Mouse (Mus musculus): ENCODE results near the gene Cyb5b. TPM values are rescaled to one million over a fixed set of nuclear protein-coding genes. Genes with fewer than 3 reads are reported as not detected.

Cyb5b gene
- polyA plus RNA-seq, 1 experiment: 99.0 TPM

DNA sequence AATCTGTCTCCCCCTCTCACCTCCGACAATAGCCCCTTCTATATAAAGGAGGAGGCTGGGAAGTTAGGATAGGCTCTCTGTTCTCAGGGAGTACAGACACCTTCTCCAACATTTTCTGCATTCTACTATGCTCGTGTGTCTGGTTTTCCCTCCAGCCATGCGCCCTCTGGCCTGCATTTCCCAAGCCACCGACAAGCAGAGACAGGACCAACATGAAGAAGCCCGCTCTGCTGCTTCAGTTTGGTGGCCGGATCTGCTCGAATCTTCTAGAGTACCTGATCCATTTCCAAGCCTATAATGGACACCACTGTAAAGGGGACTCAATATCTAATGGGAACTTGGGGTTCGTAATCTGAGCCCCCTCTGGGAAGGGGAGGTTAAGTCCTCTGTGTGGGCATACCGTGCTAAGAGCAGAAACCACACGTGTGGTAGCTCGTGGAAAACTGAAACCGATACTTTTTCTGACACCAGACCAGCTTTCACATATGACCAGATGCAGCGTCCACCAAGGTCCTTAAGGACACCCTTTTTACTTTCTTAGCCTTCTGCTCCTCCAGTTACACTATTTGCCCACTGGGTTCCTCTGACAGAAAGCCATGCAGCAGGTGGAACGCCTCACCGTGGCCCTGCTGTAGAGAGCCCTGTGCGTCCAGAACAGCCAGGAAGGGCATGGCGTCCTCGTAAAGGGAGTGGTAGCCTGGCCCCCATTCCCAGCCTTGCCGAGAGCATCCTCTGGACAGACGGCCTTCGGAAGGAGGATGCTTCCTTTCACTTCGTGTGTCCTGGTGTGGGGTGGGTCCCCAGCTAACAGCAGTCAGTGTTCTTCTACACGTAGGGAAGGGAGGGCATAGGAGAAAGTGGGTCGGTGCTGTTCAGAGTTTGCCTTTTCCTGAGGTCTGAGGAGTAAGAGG lies 17.6 kb upstream of the Cyb5b start:
- no peak for TF ChIP-seq POLR2A (IDR thresholded peaks at IDR 0.05; ENCODE audit: borderline replicate concordance, extremely low read depth, insufficient read depth, insufficient read length, poor library complexity, severe bottlenecking)
- TF ChIP-seq CTCF (IDR thresholded peaks at IDR 0.05; ENCODE audit: borderline replicate concordance, extremely low read depth, insufficient read depth, insufficient read length): no peak
- DNase-seq (ENCODE audit: low read depth): no peak

DNA sequence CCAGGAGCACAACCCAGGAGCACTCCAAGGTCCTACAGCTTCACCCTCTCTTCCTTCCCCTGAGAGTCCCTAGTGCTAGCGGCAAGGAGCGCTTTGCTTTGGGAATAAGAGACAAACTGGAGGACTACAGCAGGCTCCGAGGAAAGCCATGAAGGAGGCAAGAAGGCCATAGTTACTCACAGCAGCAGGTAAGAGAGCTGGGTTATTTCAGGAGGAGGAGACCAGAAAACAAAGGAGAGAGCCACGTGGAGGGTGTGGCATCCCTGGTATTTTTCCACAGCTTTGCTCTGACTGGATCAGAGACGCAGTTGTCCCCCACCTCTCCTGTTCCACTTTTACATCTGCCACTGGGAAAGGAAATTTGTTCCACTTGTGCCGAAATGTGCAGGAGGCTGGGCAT lies 16.6 kb upstream of the Cyb5b start:
- TF ChIP-seq POLR2A (IDR thresholded peaks at IDR 0.05; ENCODE audit: borderline replicate concordance, extremely low read depth, insufficient read depth, insufficient read length, poor library complexity, severe bottlenecking) (no peak), CTCF (IDR thresholded peaks at IDR 0.05; ENCODE audit: borderline replicate concordance, extremely low read depth, insufficient read depth, insufficient read length) (no peak)
- DNase-seq (ENCODE audit: low read depth): no peak

DNA sequence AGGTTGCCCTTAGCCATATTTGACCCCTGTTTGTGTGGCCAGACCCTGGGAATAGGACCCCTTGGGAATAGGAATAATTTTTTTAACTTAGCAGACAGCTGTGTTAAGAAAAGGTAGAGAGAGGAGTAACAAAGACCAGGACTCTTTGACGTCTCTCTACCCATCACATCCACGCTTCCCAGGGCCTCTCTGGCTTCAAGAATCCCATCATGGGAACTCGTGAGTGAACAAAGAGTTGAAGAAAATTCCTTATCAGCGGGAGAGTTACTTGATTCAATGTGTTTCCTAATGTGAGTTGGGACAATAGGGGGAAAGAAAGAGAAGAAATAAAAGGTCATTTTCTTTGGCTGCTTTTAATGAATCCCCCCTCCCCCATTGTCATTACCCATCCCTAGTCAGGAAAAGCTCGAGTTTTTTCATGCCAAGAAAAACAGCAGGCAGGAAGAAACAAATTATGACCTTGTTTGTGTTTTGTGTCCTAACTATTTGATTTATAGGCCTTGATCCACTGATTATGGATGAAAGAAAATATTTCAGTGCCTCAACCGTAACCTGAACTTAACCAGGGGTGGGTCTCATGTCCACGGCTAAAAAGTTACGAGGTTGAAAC lies 14.3 kb upstream of the Cyb5b start:
- no peak for DNase-seq (ENCODE audit: low read depth)
- TF ChIP-seq POLR2A (IDR thresholded peaks at IDR 0.05; ENCODE audit: borderline replicate concordance, extremely low read depth, insufficient read depth, insufficient read length, poor library complexity, severe bottlenecking): no peak
- TF ChIP-seq CTCF (IDR thresholded peaks at IDR 0.05; ENCODE audit: borderline replicate concordance, extremely low read depth, insufficient read depth, insufficient read length): no peak

DNA sequence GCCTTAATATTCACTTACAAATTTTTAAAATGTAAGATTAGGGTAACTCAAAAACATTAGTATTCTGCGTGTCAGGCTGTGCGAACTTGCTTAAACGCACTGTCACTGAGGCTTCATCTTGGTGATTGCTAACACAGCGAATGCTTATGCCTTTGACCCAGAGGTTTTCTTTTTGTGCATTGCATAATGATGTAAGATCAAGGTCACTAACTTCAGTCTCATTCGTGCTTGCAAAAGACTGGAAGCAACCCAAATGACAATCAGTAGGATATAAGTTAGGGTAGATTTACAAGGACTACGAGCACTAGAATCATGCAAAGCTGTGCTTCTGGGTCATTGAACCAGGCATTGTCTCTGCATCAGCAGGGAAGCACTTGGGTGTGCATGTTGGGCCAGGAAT lies 12.8 kb upstream of the Cyb5b start:
- no peak for DNase-seq (ENCODE audit: low read depth)
- TF ChIP-seq CTCF (IDR thresholded peaks at IDR 0.05; ENCODE audit: borderline replicate concordance, extremely low read depth, insufficient read depth, insufficient read length) (no peak), POLR2A (IDR thresholded peaks at IDR 0.05; ENCODE audit: borderline replicate concordance, extremely low read depth, insufficient read depth, insufficient read length, poor library complexity, severe bottlenecking) (no peak)

DNA sequence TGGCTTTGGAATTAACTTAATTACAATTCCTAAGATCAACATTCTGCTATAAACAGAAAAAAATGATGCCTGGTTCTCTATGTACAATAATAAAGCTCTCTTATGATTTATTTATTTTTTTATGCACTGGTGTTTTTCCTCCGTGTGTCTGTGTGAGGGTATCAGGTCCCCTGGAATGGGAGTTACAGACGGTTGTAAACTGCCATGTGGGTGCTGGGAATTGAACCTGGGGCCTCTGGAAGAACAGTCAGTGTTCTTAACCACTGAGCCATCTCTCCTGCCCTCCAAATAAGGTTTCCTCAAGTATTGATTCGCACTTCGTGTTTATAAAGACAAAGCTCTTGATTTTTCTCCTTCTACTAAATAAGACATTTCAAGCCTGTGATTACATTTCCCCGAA lies 12.1 kb upstream of the Cyb5b start:
- no peak for TF ChIP-seq POLR2A (IDR thresholded peaks at IDR 0.05; ENCODE audit: borderline replicate concordance, extremely low read depth, insufficient read depth, insufficient read length, poor library complexity, severe bottlenecking)
- no peak for TF ChIP-seq CTCF (IDR thresholded peaks at IDR 0.05; ENCODE audit: borderline replicate concordance, extremely low read depth, insufficient read depth, insufficient read length)
- DNase-seq (ENCODE audit: low read depth): no peak

DNA sequence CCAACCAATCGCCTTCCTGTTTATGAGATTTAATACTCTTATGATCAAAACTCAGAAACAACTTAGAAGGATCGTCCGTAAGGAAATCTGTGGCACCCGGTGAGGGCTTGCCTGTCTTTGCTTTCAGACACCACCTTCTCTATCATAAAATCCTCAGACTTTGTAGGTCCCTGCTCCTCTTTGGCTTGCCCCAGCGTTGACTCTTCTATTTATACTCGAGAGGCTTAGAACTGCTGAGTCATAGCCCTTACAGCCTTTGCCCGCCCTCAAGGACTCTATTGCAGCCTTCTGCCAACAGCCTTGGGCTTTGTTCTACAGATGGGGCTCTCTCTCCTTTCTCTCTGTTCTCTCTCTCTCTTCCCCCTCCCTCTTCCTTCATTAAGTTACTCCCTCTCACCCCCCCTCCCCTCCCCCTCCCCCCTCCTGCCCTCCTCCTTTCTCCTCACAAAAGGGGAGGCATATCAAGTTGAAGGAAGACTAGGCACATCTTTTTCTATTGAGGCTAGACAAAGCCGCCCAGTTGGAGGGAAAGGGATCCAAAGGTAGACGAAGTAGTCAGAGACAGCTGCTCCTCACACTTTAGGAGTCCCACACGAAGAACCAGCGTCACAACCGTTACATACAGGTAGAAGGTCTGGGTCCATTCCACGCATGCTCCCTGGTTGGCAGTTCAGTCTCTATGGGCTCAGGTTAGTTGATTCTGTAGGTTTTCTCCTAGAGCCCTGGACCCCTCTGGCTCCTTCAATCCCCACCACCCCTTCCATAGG lies 10.6 kb upstream of the Cyb5b start:
- peak; percentile 58 for DNase-seq (ENCODE audit: low read depth)

DNA sequence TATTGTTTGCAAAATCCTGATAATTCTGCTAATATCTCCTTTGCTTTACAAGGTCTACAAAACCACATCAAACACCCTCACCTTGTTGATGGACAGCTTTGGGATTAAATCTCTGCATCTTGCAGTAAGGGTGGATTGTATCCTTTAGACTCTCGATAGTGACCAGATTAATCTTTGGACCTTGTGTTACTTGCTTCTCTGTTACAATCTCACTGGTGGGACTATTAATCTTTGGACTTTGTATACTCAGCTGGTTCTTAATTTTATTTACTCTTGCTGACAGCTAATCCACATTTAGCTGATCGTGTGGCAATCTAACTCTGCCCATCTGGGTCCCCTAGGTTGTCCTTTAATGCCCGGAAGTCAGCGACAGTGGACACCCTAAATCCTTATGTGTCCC lies 7.9 kb upstream of the Cyb5b start:
- TF ChIP-seq POLR2A (IDR thresholded peaks at IDR 0.05; ENCODE audit: borderline replicate concordance, extremely low read depth, insufficient read depth, insufficient read length, poor library complexity, severe bottlenecking) (no peak), CTCF (IDR thresholded peaks at IDR 0.05; ENCODE audit: borderline replicate concordance, extremely low read depth, insufficient read depth, insufficient read length) (no peak)
- DNase-seq (ENCODE audit: low read depth): no peak

More for the DNA sequence above, 10.6 kb upstream of the Cyb5b start:
- TF ChIP-seq POLR2A (IDR thresholded peaks at IDR 0.05; ENCODE audit: borderline replicate concordance, extremely low read depth, insufficient read depth, insufficient read length, poor library complexity, severe bottlenecking) (no peak), CTCF (IDR thresholded peaks at IDR 0.05; ENCODE audit: borderline replicate concordance, extremely low read depth, insufficient read depth, insufficient read length) (no peak)

DNA sequence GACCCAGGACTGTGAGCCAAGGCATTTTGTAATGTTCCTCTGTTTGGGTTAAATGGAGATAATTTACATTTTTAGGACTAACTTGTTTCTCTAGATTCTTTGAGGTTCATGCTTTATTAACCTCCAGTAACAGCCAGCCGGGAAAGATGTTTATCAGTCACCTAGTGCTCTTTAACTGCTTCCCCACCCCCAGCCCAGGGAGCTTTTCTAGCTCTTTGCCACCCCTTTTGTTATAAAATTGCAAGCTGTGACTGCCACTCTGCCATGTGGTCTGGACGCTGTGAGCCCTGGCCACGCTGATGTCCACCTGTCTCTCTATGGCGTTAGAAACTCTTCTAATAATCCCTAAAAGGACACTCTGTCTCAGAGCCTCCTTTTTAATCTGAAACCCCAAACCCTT lies 6.9 kb upstream of the Cyb5b start:
- DNase-seq (ENCODE audit: low read depth): no peak
- TF ChIP-seq POLR2A (IDR thresholded peaks at IDR 0.05; ENCODE audit: borderline replicate concordance, extremely low read depth, insufficient read depth, insufficient read length, poor library complexity, severe bottlenecking): no peak
- no peak for TF ChIP-seq CTCF (IDR thresholded peaks at IDR 0.05; ENCODE audit: borderline replicate concordance, extremely low read depth, insufficient read depth, insufficient read length)

DNA sequence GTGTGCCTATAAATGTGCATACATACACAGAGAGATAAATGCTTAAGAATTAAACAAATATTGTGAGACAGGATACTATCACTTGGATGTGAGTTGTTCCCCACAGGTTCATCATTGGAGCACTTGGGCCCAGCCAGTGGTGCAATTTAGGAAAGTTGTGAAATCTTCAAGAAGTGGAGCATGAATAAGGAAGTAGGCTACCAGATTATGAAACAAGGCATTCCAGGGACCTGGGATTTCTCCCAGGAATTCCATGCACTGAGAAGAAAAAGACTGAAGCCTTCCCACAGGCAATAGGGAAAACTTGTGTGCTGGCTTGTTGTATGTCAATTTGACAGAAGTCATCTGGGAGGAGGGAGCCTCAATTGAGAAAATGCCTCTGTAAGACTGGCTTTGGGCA lies 4.3 kb upstream of the Cyb5b start:
- TF ChIP-seq POLR2A (IDR thresholded peaks at IDR 0.05; ENCODE audit: borderline replicate concordance, extremely low read depth, insufficient read depth, insufficient read length, poor library complexity, severe bottlenecking) (no peak), CTCF (IDR thresholded peaks at IDR 0.05; ENCODE audit: borderline replicate concordance, extremely low read depth, insufficient read depth, insufficient read length) (no peak)
- DNase-seq (ENCODE audit: low read depth): no peak

DNA sequence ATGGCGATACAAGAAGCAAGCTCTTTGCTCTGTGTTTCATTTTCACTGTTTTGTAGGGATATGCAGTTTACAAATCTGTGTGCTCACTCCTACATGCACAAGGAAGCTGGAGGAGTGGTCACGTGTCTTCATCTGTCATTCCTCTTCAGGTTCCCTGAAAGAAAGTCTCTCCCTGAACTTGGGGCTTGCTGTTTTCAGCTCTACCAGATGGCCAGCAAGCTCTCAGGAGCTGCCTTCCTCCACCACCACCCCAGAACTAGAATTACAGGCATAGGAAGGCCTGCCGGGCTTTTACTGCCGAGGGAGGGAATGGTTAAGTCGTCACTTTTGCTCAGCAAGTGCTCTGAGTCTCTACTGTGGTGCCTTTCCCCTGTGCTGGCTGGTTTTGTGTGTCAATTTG lies 1.6 kb upstream of the Cyb5b start:
- DNase-seq (ENCODE audit: low read depth): no peak
- no peak for TF ChIP-seq POLR2A (IDR thresholded peaks at IDR 0.05; ENCODE audit: borderline replicate concordance, extremely low read depth, insufficient read depth, insufficient read length, poor library complexity, severe bottlenecking)
- TF ChIP-seq CTCF (IDR thresholded peaks at IDR 0.05; ENCODE audit: borderline replicate concordance, extremely low read depth, insufficient read depth, insufficient read length): no peak

DNA sequence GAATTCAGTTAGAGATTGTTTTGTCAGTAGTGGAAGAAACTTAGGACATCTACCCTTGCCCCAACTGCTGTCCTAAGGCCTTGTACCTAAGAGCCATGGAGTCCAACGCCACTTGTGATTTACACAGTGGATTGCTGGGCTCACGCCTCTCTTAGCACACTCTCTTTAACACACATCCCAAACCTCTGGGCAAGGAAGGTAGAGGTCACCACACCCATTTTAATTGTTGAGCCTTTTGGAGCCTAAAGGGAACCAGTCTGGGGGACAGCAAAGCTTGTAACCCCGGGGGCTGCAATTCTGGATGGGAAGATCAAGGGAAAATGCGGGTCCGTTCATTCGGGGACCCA lies 410 bp upstream of the Cyb5b start:
- TF ChIP-seq POLR2A (IDR thresholded peaks at IDR 0.05; ENCODE audit: borderline replicate concordance, extremely low read depth, insufficient read depth, insufficient read length, poor library complexity, severe bottlenecking) (no peak), CTCF (IDR thresholded peaks at IDR 0.05; ENCODE audit: borderline replicate concordance, extremely low read depth, insufficient read depth, insufficient read length) (no peak)
- no peak for DNase-seq (ENCODE audit: low read depth)

Measured in brain, embryonic 14.5 days (tissue).